Mouse (Mus musculus): ENCODE measurements around the gene B4galt5.

The B4galt5 gene

DNA sequence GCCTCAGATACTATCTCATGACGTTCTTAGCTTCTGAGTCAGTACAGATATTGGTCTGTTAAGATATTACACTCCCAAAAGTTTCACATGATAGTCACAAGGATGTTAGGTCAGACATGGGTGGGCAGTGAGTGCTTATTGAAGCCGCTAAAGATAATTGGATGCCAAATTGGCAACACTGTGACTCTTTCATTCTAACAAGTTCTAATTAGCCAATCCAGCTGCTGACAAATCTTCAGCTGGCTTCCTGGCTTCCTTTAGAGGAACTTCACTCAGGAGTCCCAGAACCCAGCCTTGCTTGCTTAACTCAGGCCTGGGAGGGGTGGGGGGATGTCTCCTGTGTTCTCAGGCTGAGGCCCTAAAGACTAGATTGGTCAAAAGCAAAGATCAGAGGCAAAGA, 9.5 kb upstream of the B4galt5 start:
- DNase-seq (ENCODE audit: low spot score): no peak

DNA sequence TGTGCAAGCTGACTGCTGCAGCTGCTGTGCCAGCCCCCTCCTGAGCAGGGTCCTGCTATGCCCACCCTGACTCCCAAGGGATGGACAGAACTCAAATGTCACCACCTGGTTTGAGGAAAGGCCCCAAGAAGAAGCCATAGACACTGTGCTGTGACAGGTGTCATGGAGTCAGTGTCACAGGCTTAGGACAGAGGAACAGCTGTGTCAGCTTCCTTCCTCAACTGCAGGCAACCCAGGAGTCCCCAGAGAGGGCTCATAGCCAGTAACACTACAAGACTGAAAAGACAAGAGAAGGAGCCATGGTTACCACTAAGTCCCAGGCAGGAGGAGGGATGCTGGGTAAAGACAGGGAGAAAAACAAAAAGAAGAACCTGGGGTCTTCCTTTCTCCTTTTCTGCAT, 7.9 kb upstream of the B4galt5 start:
- no peak for DNase-seq (ENCODE audit: low spot score)

DNA sequence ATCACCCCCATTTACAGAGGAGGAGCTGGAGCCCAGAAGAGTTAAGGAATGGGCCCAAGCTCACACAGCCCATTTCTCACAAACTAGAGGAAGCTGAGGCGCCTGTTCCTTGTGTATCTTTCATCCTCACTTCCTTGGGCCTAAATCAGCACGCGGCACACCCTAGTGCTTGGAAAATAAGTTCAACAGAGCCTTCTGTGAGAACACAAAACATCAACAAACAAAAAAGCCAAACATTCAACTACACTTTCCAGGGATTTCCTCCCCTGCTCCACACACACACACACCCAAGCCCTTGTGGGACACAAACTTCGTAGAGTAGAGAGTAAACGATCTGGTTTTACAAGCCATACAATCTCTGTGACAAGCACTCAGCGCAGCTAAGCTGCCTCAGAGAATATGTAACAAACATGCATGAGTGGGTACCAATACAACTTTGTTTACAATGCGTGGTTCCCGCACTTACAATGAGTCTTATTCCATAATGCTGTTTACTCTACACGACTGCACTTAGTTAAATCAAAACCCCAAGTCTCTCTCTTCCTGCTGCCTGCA, 5.7 kb upstream of the B4galt5 start:
- DNase-seq (ENCODE audit: low spot score): no peak

DNA sequence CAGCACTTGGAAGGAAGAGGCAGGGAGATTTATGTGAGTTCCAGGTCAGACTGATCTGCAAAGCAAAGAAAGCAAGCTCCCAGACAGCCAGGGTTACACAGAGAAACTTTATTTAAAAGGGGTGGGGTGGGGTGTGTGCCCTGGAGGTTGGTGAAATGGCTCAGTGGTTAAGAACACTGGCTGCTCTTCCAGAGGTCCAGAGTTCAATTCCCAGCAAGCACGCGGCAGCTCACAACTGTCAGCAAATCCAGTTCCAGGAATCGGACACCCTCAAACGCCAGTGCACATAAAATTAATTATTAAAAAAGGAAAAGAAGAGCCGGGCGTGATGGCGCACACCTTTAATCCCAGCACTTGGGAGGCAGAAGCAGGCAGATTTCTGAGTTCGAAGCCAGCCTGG, 5.1 kb upstream of the B4galt5 start:
- DNase-seq (ENCODE audit: low spot score): no peak

DNA sequence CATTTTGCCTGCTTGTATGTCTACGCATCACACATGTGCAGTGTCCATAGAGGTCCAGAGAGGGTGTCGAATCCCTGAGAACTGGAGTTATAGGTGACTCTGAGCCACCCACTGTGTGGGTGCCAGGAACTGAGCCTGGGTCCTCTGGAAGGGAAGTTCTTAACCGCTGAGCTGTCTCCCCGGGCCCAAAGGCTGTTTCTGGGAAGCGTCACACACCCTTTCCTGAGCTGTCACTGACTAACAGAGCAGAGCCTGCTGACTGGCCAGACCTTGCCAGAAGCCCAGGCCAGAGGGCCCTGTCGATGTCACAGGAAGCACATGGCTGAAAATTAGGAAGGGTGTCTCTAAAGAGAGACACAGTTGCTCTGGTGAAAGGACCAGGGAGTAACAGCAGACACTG, 3.5 kb upstream of the B4galt5 start:
- DNase-seq (ENCODE audit: low spot score): no peak

DNA sequence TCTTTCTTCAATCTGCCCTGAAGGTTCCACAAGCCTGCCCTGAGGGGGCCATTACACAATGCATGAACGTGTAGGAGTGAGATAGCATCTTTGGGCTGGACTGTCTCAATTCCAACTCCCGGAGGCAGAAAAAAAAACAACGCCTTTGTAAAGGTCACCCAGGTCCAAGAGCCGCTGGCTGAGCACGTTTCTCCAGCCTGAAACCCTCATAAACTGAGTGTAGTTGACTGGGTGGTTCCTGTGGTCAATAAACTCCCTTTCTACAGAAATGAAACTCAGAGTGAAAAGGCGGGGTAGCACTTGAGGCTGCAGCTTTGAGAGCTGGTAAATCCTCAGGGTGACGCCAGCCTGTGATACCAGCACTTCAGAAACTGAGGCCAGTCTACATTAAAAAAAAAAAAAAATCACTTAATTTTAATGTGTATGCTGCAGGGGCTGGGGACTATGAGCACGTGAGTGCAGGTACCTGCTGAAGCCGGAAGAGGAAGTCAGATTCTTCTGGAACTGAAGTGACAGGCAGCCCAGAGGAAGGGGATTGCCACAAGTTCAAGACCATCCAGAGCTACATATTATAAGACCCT, 2.5 kb upstream of the B4galt5 start:
- peak; percentile 14 for DNase-seq (ENCODE audit: low spot score)

DNA sequence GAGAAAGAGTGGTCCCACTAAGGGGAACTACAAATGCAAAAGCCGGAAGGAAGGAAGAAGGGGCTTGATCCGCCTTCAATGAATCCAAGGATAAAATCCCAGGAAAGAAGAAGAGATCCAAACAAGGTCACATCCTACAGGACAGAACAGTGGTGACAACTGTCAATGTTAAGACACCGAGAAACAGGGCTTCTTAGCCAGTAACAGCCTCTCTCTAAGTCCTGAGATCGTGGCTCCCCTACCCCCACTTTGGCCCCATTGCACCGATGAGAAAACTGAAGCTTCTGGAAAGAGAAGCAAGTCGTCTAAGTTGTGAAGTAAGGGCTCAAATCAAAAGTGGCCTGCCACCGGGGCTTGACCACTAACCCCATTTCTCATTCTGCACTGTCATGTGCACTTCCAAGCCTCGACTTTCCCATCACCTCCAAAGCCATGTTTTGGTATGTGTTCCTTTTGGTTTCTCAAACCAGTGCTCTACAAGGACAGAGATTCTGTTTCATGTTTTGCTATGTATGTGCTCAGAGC, 1.2 kb upstream of the B4galt5 start:
- no peak for DNase-seq (ENCODE audit: low spot score)

DNA sequence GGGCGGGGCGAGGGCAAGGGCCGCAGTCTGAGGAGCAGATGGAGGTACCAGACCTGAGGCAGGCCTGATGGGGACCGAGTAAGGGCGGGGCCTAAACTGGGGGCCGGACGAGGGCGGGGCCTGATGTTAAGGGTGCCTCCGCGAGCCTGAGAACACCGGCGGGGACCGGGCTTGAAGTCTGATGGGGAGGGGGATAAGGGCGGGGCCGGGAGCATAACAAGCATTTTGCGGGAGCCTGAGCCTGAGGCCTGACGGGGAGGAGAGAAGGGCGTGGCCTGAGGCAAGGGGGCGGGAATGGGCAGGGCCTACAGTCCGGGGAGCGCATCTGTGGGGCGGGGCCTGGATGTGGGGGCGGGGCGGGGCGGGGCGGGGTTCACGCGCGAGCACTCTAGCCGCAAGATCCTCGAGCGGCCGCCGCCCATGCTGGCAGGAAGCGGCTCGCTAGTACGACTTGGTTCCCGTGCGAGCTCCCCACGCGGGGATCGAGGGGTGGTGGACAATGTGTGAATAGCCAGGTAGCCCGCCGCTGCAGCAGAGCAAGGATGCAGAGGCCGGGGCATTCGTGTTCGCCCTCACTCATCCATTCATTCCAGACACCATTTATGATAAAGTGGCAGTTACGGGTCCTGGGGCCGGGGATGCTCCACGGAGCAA, 427 bp upstream of the B4galt5 start:
- DNase-seq (ENCODE audit: low spot score): peak; percentile 82

DNA sequence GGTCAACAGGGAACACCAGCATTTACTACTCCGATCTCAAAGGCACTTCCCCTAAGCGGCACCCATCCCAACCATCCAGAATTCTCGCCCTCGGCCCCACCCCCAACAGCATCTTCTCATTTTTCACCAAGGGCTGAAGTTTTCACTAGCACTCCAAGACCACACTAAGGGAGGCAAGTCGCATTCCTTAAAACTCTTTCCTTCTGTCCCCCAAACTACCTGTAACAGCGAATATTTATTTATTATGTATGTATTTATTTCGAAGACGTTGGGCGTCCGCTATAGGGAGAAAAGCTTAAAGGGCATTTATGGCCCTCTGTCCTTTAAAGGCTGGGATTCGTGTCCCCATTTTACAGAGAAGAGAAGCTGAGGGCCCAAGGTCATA, 1.0 kb downstream of the B4galt5 start:
- DNase-seq (ENCODE audit: low spot score): peak; percentile 40

DNA sequence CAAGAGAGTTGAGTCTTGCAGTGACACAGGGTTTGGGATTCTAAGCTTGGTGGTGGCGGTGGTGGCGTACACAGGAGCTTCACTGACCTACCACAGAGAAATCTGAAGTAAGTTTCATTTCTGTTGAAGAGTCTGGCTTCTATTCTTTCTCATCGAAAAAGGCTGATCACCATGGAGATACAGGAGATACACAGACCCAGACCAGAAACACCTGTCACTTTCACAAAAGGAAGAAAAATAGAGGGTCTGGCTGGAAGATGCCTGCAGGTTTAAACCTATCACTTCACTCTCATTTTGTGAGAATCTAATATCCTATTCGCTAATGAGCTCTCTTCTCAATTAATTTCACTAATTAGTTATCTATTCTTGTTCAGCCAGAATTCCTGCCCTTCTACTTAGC, 1.6 kb downstream of the B4galt5 start:
- DNase-seq (ENCODE audit: low spot score): no peak

DNA sequence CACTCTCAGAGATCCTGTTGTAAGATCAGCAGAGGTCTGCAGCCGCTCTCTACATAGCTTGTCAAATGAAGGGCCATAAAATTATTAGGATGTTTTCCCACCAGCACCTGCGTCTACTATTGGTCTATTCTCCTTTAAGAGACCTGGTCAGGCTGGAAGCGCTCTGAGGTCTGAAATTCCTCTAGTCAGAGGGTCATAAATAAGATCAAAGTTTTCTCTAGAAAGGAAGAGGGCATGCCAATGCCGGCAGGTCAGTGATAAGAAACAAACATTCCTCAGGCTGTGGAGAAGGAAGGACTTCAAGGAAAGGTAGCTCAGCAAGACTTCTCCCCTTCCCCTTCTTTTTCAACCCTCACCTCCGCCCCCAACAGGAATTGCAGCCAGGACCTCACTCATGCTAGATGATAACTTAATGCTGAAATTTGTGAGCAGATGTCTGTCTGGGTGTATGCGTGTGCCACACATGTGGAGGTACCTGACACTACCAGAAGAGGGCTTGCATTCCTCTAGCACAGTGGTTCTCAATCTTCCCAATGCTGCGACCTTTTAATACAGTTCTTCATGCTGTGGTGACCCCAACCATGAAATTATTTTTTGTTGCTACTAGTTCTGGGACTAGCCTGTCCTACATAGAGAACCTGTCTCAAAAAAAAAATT, 3.3 kb downstream of the B4galt5 start:
- DNase-seq (ENCODE audit: low spot score): no peak

DNA sequence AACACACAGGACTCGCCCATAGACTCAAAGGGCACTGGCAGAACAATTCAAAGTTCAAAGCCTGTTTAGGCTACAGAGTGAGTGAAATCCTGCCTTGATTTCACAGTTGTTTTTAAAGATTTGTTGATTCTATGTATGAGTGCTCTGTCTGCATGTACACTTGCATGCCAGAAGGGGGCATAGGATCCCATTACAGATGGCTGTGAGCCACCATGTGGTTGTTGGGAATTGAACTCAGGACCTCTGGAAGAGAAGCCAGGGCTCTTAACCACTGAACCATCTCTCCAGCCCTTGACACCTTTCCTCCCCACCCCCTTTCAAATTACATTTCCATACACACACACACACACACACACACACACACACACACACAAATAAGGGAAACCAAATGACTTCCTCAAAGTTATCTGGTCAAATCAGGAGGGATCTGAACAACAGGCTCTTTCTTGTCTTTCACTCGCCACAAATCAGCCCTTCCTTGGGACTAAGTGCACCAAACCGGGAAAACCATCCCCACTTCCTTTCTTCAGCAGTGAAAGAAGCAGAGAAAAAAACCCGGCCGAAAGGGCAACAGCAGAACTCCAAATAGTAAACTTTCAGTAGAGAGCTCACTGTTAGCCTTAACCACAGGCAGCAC, 4.0 kb downstream of the B4galt5 start:
- no peak for DNase-seq (ENCODE audit: low spot score)

DNA sequence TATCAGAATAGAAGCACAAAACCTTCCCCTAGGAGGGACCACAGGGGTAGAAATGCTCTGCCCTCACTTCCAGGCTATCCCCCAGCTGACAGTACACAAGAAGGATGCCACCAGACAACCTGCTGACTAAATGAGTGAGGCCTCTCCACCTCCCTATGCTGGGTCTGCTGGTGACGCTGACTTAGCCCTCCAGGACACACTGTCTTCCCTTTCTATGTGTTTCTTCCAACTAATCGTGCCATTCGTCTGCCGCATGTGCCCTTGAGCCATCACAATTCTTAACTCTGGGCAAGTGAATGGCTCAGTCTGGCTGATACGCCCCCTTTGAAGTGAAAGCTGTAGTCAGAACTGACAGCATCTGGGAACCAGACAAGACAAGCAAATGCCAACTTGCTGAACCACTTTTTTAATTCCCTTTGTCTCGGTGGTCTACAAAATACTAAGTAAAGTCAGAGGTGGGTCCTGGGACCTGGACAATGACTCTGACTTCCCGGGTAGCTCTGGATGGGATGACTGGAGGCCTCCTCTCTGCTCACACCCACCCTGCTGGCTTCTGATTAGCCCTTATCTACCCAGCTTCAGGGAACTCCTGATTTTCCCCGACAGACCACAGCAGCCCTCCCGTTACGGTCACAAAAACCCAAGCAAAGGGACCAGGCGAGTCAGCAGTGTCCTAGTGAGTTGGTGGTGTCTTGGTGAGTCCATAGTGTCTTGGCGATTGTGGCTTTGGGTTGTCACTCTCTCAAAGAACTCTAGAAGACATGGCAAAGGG, 5.4 kb downstream of the B4galt5 start:
- DNase-seq (ENCODE audit: low spot score): no peak

DNA sequence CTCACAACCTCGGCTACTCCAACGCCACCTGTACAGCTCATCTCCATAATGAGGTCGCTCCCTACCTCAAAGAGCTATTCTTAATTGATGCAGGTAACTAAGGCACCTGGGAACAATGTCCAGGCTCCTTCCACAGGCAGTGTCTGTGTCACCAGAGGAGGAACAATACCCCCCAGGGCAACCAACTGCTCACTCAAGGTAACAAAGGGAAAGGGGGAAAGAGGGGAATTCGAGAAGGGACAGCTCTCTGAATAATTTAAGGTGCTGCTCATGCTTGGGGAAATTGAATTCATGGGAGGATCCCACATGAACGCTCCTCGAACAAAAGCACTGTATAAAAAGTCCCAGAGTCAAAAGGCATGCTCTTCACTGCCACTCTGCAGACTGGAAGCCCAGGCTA, 6.1 kb downstream of the B4galt5 start:
- no peak for DNase-seq (ENCODE audit: low spot score)

DNA sequence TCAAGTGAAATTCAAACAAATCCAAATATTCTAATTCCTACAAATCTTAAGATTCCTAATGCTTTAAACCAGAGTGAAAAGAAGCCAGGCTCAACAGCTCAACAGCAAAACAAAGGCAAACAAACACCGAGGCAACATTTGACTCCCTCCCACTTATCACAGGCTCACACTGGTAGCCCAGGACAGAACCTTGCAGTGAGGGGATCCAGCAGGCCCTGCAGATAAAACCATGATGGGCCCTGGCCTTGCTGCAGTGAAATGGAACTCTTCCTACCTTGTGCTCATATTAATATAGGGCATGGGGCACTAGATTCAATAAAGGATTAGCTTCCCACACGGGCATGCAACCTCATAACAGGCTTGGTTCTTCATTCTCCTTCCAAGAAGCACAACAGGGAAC, 11.4 kb downstream of the B4galt5 start:
- DNase-seq (ENCODE audit: low spot score): no peak

DNA sequence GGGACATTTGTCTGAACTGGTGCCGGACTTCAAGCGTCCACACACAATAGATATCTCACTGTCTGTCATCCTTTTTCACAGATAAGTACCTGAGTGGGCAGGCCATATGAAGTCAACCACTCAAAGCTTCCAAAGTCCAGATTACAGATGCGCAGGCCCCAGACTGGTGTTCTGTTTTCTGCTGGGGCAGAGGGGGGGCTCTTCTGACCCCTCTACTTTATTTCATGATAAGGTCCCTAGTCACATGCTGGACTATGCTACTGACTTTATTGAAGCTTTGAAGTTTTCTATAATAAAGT, 11.8 kb downstream of the B4galt5 start:
- no peak for DNase-seq (ENCODE audit: low spot score)

DNA sequence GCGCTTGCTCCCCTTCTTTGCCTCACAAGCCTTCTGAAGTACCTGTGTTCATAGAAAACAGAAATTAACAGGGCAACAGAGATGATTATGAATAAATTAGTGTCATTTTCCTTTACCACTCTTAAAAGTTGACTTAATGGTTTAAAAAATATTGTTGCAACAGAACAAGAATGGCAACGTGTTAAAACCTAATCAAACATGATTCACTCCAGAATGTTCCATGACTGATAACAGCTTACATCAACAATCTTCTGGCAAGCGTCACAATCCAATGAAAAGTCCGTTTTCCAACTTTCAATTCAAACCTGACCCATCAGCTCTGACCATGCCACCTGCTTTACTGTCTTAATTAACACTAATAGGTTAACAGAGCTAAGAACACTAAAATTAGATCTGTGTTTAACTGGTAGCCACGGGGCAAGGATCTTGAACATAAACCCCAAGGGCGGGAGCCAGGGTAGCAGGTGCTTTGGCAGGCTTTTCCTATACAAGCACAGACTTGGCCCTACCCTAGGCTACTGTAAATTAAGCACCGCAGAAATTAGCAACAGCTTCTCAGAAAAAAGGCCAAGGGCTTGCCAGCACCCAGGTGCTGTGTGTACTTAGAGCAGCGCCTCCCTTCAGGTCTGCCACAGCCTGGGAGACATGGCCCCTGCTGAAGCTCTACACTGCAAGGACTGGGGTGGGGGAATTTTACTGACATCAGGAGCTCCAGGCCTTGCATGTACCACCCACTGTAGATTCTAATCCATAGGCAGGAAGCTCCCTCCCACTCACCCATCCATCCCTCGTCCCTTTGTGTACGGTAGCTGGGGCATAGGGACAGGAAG, 12.4 kb downstream of the B4galt5 start:
- no peak for DNase-seq (ENCODE audit: low spot score)

DNA sequence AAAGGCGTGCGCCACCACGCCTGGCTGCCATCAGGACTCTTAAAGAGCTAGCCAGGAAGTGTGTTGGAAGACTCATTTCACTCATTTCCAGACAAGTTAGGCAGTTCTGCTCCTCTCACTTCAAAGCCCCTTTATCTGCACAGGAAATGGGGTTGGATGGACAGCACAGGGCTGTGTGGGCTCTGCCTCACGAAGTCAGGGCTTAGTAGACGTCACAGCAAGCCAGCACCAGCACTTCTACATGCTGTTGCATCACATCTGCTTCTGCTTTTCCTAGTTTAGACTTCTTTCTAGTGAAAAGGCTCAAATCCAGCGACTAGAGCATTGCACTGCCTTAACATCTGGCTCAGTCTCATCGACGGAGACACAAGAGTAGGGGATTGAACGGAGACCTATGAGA, 13.9 kb downstream of the B4galt5 start:
- no peak for DNase-seq (ENCODE audit: low spot score)

DNA sequence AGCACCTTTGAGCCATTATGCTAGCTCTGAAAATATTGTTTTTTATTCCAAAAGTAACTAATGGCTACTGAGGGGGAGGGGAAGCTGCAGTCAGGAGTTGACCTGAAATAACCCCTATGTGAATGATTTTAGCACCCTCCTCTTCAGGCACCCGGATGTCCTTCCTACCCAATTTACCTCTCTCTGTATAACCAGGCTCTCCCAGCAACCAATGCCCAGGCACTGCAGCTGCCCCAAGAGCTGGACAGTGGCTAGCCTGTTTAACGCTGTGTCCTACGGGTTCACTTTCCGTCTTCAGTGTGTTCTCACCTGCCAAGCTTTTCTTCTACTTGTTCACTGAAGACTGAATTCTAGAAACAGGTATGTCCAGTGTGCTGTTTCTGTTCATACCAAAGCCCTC, 14.7 kb downstream of the B4galt5 start:
- no peak for DNase-seq (ENCODE audit: low spot score)

DNA sequence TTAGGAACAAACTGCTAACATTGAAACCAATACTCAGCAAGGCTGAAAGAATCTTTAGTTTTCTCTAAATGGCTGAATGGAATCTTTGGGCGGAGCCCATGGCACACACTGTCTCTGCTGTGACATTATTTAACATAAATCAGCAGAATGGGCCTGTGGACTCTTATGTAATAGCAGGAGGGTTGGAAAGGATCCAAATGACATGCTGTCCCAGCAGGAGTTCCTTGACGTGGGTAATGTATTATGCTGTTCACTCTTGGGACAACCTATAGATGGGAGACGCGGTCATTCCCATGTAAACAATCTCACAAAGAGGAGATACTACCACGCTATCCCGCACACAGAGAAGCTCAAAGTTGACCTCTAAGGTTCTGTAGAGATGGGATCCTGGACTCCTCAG, 15.5 kb downstream of the B4galt5 start:
- no peak for DNase-seq (ENCODE audit: low spot score)

DNA sequence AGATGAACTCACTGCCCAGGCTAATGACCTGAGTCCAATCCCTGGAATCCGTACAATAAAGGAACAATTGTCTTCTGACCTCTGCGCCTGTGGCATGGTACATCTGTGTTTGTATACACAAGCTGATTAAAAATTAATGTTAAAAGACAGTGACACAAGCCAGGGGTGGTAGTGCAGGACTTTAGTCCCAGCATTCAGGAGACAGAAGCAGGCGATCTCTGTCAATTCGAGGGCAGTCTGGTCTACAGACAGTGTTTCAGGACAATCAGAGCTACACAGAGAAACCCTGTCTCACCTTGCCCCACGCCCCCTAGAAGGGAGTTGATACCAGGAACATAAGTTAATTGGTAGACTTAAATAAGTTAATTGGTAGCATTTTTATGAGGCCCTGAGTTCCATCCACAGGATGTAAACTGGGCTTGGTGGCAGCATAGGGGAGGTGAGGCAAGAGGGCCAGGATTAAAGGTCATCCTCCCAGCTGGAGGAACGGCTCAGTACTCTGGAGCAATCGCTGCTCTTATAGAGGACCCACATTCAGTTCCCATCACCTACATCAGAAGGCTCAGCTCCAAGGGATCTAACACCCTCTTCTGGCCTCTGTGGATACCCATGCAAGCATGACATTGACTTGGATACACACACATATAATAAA, 16.5 kb downstream of the B4galt5 start:
- DNase-seq (ENCODE audit: low spot score): no peak

Data from urinary bladder, postnatal 25 days (tissue).